Mouse (Mus musculus) heart, embryonic 16.5 days (tissue): ENCODE results near the gene Cabp1. TPM values are rescaled to one million over a fixed set of nuclear protein-coding genes. Genes with fewer than 3 reads are reported as not detected.

Experiments used
- ATAC-seq: fragments of 200-750 bp; cut with Nextera tagmentation; replicated peaks from 2 replicates; pipeline ENCODE4 v1.8.0; 2017; ENCODE audit warnings: moderate number of reproducible peaks; ENCODE audit not compliant: insufficient read depth, low FRiP score; ENCODE audit errors: extremely low read depth
- H3K27ac ChIP-seq: fragments of 300-500 bp; sonication (generic); 2 replicates; pipeline ENCODE4 v1.5.1; 2014; ENCODE audit warnings: mild to moderate bottlenecking, low read length, control low read depth, moderate library complexity
- H3K27me3 ChIP-seq: fragments of 300-500 bp; sonication (generic); 2 replicates; pipeline ENCODE4 v1.6.1; 2014; ENCODE audit warnings: low read length, mixed read lengths; ENCODE audit not compliant: control insufficient read depth, insufficient read depth
- H3K36me3 ChIP-seq: fragments of 300-500 bp; sonication (generic); 2 replicates; pipeline ENCODE4 v1.6.1; 2014; ENCODE audit not compliant: control insufficient read depth, insufficient read depth
- H3K4me1 ChIP-seq: fragments of 300-500 bp; sonication (generic); 2 replicates; pipeline ENCODE4 v1.6.1; 2014; ENCODE audit warnings: low read length, mixed read lengths; ENCODE audit not compliant: control insufficient read depth, insufficient read depth
- H3K4me2 ChIP-seq: fragments of 300-500 bp; sonication (generic); 2 replicates; pipeline ENCODE4 v1.6.1; 2014; ENCODE audit warnings: low read depth, mild to moderate bottlenecking, control low read depth, low read length
- H3K4me3 ChIP-seq: fragments of 300-500 bp; sonication (generic); 2 replicates; pipeline ENCODE4 v1.5.1; 2014; ENCODE audit warnings: mild to moderate bottlenecking, control low read depth, low read length
- H3K9ac ChIP-seq: fragments of 300-500 bp; sonication (generic); 2 replicates; pipeline ENCODE4 v1.6.1; 2014; ENCODE audit warnings: low read length, control low read depth
- H3K9me3 ChIP-seq: fragments of 300-500 bp; sonication (generic); replicated peaks from 2 replicates; pipeline ENCODE4 v1.6.1; 2016; ENCODE audit warnings: low read length; ENCODE audit not compliant: control insufficient read depth
- WGBS: fragments of 180-500 bp; shearing (Covaris S2); extraction: QIAGEN DNeasy Blood & Tissue Kit; methylation state at CpG from one replicate; pipeline ENCODE4 v1.1.7; 2014; 5-methylcytosine and 5-hydroxymethylcytosine counted together
- polyA plus RNA-seq: library from polyadenylated mRNA; unstranded; fragments of >200 nt; fragmentation: Nextera tagmentation; extraction: Ambion mirVana; gene quantifications from 2 replicates; pipeline ENCODE4 v1.2.1, GENCODE M21; 2015

The Cabp1 gene
- polyA plus RNA-seq, 1 experiment from 2014 or later: 0.51 TPM

GRCm38 (mm10) chr5:115212861-115213260 is 18.7 kb upstream of the Cabp1 start:
- no peaks in the 10 kb centered on the region for H3K9me3 ChIP-seq
- no peak overlapping the region for H3K27ac ChIP-seq
- H3K4me1 ChIP-seq: peaks cover 10% of the 10 kb centered on the region
- H3K27me3 ChIP-seq: peaks cover 14% of the 10 kb centered on the region
- no peak overlapping the region for H3K9ac ChIP-seq
- no peak overlapping the region for H3K4me3 ChIP-seq
- no peaks in the 10 kb centered on the region for H3K36me3 ChIP-seq
- no peak for ATAC-seq
- 67% methylated on average over 4 of the region's 4 CpGs for WGBS
- no peak overlapping the region for H3K4me2 ChIP-seq

GRCm38 (mm10) chr5:115212451-115212850 is 18.3 kb upstream of the Cabp1 start:
- Histone ChIP-seq H3K4me2 (no peak overlapping the region), H3K4me1 (peaks cover 10% of the 10 kb centered on the region), H3K36me3 (no peaks in the 10 kb centered on the region), H3K4me3 (no peak overlapping the region), H3K27ac (no peak overlapping the region), H3K27me3 (peaks cover 14% of the 10 kb centered on the region), H3K9ac (no peak overlapping the region), H3K9me3 (no peaks in the 10 kb centered on the region)
- no peak for ATAC-seq
- 86% methylated on average over 9 of the region's 9 CpGs for WGBS

GRCm38 (mm10) chr5:115210380-115210779 is 16.2 kb upstream of the Cabp1 start:
- Histone ChIP-seq H3K9ac (no peak overlapping the region), H3K4me3 (no peak overlapping the region), H3K36me3 (no peaks in the 10 kb centered on the region), H3K4me2 (no peak overlapping the region), H3K9me3 (no peaks in the 10 kb centered on the region), H3K4me1 (peaks cover 7% of the 10 kb centered on the region), H3K27ac (no peak overlapping the region), H3K27me3 (peaks cover 10% of the 10 kb centered on the region)
- no peak for ATAC-seq
- 21% methylated on average over 1 of the region's 1 CpGs for WGBS

GRCm38 (mm10) chr5:115208601-115209000 is 14.4 kb upstream of the Cabp1 start:
- H3K27ac ChIP-seq: no peak overlapping the region
- H3K9ac ChIP-seq: no peak overlapping the region
- H3K9me3 ChIP-seq: no peaks in the 10 kb centered on the region
- H3K4me1 ChIP-seq: peaks cover 9% of the 10 kb centered on the region; the same call in 1 of the 2 replicates
- no peak for ATAC-seq
- no peak overlapping the region for H3K4me3 ChIP-seq
- H3K27me3 ChIP-seq: peaks cover 8% of the 10 kb centered on the region; the same call in 1 of the 2 replicates
- H3K4me2 ChIP-seq: no peak overlapping the region
- WGBS: 61% methylated on average over 5 of the region's 5 CpGs
- H3K36me3 ChIP-seq: no peaks in the 10 kb centered on the region

GRCm38 (mm10) chr5:115207892-115208291 is 13.7 kb upstream of the Cabp1 start:
- H3K9ac ChIP-seq: no peak overlapping the region
- H3K36me3 ChIP-seq: no peaks in the 10 kb centered on the region
- no peak overlapping the region for H3K4me3 ChIP-seq
- no peak overlapping the region for H3K27ac ChIP-seq
- WGBS: 20% methylated on average over 9 of the region's 16 CpGs
- no peak overlapping the region for H3K4me2 ChIP-seq
- peaks cover 12% of the 10 kb centered on the region; the same call in 1 of the 2 replicates for H3K27me3 ChIP-seq
- H3K9me3 ChIP-seq: no peaks in the 10 kb centered on the region
- no peak for ATAC-seq
- peaks cover 11% of the 10 kb centered on the region; the same call in 1 of the 2 replicates for H3K4me1 ChIP-seq

- Histone ChIP-seq H3K27me3 (peaks cover 14% of the 10 kb centered on the region; the same call in 1 of the 2 replicates), H3K9me3 (no peaks in the 10 kb centered on the region), H3K36me3 (no peaks in the 10 kb centered on the region), H3K27ac (no peak overlapping the region), H3K9ac (no peak overlapping the region), H3K4me3 (no peak overlapping the region), H3K4me2 (no peak overlapping the region), H3K4me1 (peaks cover 11% of the 10 kb centered on the region; the same call in 1 of the 2 replicates)
- no peak for ATAC-seq
- WGBS: 55% methylated on average over 5 of the region's 5 CpGs
These were observed 13.1 kb upstream of the Cabp1 start for GRCm38 (mm10) chr5:115207244-115207643.

- Histone ChIP-seq H3K9me3 (no peaks in the 10 kb centered on the region), H3K27me3 (peaks cover 14% of the 10 kb centered on the region; the same call in 1 of the 2 replicates), H3K4me2 (peak overlapping the region; percentile 64), H3K4me3 (peak overlapping the region; percentile 41), H3K9ac (peak overlapping the region; percentile 35), H3K27ac (no peak overlapping the region), H3K4me1 (peaks cover 11% of the 10 kb centered on the region; the same call in 1 of the 2 replicates), H3K36me3 (no peaks in the 10 kb centered on the region)
- WGBS: 4% methylated on average over 31 of the region's 31 CpGs
- ATAC-seq: no peak; the same call in 1 of the 2 replicates
These were observed 10.6 kb upstream of the Cabp1 start for GRCm38 (mm10) chr5:115204562-115205311.

- Histone ChIP-seq H3K4me3 (peak overlapping the region; percentile 41), H3K27me3 (peaks cover 14% of the 10 kb centered on the region; the same call in 1 of the 2 replicates), H3K4me1 (peaks cover 11% of the 10 kb centered on the region; the same call in 1 of the 2 replicates), H3K27ac (no peak overlapping the region; the same call in 1 of the 2 replicates), H3K36me3 (no peaks in the 10 kb centered on the region), H3K4me2 (peak overlapping the region; percentile 64), H3K9ac (peak overlapping the region; percentile 35), H3K9me3 (no peaks in the 10 kb centered on the region)
- ATAC-seq: no peak
- 18% methylated on average over 23 of the region's 23 CpGs for WGBS
These were observed 9.8 kb upstream of the Cabp1 start for GRCm38 (mm10) chr5:115203735-115204561.
